Mouse (Mus musculus) cerebellum, adult 18-20 months (tissue): ENCODE results near the gene Olfr862.

Experiments
- DNase-seq, 2 experiments: peaks; one replicate each; pipeline ENCODE4 v3.0.0; 2021

Gene Olfr862

GRCm38 (mm10) chr9:19887904-19888303 lies at the start of gene Olfr862:
Gene Olfr862 (minus strand): TSS chr9:19888004.
- DNase-seq = no peak

GRCm38 (mm10) chr9:19916565-19916964 lies 28.8 kb upstream of the Olfr862 start, which contains the start of gene Olfr77:
Gene Olfr77 (plus strand): TSS chr9:19916865.
- DNase-seq = no peak

DNA sequence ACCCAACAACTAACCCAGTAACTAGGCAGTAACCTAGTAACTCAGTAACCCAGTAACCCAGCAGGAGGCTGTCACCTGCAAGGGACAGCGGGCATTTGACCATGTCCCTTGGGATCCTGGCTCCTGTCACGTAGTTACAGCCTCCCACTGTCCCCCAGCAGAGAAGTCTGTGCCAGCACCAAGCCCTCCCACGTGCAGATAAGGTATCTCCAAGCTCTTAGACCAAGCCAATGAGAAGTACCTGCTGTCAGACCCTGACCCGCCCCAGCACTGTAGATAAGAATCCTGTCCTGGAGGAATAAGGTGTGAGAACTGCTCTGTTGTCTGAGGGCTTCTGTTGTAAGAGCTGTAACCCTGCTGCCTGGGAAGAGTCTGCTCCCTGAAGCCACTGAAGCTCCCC lies 23.4 kb upstream of the Olfr862 start:
- no peak for DNase-seq

DNA sequence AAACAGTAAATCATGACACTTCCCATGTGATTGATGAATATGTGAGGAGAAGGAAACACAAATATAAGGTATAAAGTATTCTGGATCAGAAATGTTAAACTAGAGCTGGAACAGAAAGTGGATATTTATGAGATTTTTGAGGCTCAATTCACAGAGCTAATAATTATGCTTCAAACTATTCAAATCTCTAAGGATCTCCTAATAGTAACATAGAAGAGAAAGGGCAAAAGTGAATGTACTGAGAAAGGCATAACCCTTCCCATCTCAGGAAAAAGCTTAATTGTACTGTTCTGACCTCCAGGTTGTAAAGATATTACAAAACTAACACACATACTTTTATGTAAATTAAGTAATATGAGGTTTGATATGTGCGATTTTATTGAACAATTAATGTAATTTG lies 38.2 kb downstream of the Olfr862 start, which contains the start of gene Olfr860:
TSS of gene Olfr860 (minus strand) at position 101 of the 400 bp plus-strand sequence.
- DNase-seq = no peak
